Mouse (Mus musculus): ENCODE data around the gene Mllt6.
"Not testable (repeated sequence)": the region's sequence is repeated elsewhere in the genome, so short reads cannot be mapped to it uniquely, and the experiment has no call there.

Gene Mllt6

DNA sequence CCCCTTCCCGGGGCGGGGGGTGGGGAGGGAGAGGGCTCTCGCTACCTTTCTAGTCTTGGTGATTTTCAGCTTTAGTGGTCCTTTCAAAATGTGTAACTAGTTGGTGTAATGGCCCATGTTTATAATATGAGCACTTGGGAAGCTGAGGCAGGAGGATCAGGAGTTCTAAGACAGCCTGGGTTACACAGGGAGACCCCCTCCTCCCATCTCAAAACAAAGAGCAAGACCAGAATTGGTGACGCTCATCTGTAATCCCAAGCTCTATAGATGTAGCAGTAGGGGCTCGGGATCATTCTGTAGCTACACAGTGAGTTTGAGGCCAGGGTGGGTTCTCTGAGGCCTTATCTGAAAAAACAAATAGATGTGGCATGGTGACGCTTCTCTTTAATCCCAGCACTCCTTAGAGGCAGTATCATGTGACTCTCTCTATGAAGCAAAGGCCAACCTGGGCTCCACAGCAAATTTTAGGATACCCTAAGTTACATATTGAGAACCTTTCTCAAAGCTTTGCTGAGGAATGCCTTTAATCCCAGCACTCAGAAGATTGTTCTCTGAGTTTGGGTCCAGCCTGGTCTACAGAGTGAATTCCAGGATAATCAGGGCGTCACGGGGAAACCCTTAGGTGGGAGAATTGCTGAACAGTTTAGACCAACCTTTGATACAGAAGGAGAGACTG lies 19.7 kb upstream of the Mllt6 start:
- intact Hi-C loops (cut with DNase I): loop anchor here (2.0 kb wide), 1 partner anchor 47 kb away; no protein-coding TSS in a partner anchor

DNA sequence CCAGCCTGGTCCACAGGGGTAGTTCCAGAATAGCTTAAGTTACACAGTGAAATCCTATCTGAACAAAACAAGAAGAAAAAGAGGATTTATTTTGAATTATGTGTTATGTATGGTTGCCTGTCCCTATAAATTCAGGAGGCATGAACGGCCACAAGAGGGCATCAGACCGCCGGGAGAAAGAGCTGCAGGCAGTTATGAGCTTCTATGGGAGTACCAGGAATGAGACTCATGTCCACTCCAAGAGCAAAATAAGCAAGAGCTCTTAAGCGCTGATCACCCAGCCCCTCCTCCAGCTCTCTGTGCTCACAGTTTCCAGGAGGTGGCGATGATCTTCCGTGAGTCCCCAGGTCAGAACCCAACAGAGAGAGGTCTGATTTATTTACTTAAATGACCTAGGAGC lies 18.4 kb upstream of the Mllt6 start:
- intact Hi-C loops (cut with DNase I): loop anchor here (2.0 kb wide), 1 partner anchor 46 kb away; no protein-coding TSS in a partner anchor

DNA sequence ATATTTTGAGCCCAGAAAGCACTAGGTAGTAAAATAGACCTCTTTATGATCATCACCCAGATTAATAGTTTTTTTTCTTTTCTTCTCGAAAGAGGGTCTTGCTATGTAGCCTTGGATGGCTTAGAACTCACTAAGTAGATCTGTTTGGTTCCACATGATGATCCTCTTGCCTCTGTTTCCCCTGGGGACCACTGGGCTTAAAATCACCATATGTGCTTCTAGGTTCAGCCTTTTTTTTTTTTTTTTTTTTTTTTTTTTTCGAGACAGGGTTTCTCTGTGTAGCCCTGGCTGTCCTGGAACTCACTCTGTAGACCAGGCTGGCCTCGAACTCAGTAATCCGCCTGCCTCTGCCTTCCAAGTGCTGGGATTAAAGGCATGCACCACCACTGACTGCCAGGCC lies 14.7 kb upstream of the Mllt6 start:
- intact Hi-C loops (cut with DNase I): not testable (repeated sequence)

DNA sequence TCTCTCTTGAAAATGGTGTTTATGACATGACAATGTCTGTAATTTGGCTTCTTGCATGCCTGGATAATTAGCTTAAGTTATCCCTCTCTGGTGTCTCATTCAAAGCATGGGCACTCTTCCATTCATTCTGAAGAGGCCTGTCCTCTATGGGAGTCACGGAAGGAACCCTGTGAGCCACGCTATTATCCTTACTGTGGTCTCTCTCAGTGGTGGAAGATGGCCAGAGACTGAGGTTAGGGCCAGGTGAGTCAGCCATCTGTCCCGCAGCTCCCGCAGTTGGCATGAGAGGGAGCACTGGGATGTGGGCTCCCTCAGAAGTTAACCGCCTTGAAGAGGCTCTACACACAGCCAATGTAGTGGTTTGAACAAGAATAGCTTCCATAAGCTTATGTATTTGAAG lies 12.9 kb upstream of the Mllt6 start:
- intact Hi-C loops (cut with DNase I): no loop called here

DNA sequence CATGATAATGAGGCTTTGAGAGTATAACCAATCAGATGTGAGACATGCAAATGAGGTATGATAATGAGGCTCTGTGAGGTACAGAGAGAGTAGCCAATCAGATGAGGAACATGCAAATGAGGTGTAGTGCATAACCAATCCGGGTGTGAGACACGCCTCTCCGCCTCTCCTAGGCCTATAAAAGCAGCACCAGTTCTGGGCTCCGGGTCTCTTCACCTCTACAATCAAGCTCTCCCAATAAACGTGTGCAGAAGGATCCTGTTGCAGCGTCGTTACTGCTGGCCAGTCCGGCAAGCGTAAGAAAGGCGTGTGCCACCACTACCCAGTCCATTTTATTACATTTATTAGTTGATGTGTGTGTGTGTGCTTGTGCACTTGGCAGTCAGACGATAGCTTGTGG lies 9.8 kb upstream of the Mllt6 start:
- intact Hi-C loops (cut with DNase I): not testable (repeated sequence)

DNA sequence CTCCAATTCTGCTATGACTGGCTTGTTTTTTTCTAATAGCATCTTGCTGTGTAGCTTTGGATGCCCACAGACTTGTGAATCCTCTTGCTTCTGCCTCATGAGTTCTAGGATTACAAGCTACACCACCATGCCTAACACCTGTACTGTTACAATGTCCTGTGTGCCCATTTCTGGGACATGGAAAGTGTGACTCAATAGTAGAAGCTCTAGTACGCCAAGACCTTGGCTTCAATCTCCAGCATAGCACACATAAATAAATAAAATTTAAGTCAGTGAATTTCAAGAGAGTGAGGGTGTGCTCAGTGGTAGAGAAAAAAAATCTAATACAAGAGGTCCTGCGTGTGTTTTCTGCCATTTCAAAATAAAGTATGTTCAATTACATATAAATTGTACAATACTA lies 9.0 kb upstream of the Mllt6 start:
- intact Hi-C loops (cut with DNase I): no loop called here

DNA sequence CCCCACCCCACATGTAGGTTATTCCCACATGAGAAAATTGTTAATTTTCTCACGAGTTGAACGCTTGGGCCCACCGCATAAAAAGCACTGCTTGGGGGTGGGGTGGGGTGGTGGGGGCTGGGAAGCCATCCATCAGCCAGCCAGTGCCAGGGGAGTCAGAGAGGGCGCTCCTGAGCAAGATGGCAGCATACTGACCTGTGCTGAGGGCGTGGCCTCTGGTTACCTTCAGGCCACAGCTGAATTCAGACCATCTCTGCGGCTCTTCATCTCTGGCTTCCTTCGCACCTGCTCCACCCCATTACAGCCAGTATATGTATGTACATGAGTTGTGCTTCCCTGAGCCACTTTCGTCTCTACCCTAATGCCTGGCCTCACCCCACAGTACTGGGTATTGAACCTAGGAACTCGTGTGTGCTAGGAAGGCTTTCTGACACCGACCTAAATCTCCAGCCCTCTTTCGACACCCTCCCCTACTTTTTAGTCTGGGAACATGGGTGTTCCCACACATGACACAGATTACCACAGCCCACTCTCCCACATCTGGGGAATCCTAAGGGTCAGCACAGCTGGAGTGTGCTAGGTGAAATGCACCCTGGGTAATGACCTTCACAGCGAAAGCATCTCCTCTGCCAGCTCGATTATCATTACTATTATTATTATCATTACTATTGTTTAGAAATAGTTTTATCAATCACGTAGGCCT lies 6.8 kb upstream of the Mllt6 start:
- intact Hi-C loops (cut with DNase I): no loop called here

DNA sequence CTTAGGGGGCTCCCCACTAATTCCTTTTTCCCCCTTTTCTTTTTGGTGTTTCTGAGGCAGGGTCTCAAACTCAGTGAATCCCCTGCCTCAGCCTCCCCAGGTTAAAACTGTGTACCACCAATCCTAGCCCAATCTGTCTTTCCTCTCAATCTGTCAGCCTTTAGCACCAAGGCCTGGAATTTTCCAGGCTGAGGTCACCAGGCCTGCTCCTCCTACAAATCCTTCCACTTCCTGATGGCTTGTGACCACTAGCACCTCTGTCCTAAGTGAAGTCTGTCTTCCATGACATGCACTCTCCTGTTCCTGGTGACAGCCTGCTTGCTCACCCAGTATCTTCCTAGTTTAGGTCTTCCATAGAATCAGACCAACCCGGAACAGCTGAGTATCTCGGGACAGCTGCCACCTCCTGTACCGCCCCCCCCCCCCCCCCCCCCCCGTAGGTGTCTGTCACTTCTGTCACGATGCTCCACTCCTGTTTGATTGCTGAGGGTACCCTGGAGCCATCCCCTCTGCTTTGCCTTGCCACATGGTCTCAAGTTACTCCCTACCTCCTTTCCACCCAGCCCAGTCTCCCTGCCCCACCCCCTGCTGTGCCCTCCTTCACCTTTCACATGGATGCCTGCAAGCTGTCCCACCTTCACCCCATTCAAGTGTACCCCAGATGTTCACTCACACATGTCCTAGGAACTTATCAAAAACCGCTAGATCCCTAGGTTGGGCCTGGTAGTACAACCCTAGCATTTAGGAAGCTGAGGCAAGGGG lies 5.8 kb upstream of the Mllt6 start:
- intact Hi-C loops (cut with DNase I): no loop called here

DNA sequence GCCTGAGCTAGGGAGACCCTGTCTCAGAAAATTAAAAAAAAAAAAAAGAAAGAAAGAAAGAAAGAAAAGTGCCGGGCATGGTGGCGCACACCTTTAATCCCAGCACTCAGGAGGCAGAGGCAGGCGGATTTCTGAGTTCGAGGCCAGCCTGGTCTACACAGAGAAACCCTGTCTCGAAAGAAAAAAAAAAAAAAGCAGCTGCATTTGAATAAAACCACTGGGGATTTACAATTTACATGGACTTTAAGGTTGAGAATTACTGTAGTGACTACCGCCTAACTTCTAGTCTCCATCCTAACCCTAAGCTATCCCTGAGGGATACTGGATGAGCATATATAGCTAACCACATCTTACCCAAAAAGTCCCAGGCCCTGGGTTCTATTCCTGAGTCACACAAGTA lies 5.2 kb upstream of the Mllt6 start:
- intact Hi-C loops (cut with DNase I): not testable (repeated sequence)

DNA sequence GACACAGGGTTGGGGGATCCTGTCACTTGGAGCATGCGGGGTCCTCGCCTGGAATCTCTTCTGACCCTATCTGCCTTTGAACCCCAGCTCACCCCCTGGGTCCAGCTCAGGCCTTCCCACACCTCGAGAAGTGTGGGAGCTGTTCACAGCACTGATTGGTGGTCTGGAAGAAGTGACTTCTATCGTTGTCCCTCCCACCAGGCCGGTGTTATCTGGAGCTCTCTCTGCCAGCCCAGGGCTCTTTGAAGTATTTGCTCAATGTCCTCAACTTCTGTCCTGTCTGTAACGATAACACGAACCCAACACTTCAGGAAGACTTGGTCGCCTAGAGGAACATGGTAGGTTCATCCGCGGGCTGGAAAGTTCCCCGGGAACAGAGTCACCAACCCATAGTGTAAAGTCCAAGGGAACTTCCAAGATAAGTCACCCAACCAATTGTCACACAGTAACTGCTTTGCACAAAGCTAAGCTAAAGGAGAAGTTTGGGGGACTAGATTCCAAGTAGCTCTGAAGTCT lies 4.4 kb upstream of the Mllt6 start:
- intact Hi-C loops (cut with DNase I): no loop called here

DNA sequence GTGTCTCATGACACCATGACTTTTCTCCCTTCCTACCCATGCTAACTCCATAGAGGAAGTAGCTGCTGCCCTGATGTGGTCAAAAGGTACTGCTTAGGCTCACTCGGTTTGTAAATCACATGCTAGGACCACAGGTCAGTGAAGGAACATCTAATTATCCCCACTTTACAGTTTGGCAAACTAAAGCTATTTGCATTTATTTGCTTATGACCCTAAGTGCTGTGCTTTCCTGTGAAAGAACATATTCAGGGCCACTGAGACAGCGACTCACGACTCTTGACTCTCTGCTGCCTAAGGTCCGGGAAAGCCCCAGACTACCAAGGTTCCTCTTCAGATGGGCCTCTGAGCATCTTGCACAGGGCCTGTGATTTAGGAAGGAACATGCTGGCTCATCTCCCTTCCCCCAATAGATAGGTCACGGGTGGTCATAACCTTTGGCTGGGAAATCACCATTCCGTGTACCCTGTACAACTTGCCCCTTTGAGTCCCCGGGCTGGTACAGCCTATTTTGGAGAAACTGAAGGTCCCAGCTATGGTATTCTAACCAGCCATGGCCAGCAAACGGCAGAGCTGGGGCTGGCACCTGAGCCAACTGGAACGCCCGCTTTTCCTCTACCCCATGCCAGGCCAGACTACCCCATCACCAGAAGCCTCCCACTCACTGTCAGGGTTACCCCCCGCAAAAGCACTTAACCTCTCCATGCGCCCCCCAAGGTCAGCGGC lies 3.8 kb upstream of the Mllt6 start:
- intact Hi-C loops (cut with DNase I): no loop called here

DNA sequence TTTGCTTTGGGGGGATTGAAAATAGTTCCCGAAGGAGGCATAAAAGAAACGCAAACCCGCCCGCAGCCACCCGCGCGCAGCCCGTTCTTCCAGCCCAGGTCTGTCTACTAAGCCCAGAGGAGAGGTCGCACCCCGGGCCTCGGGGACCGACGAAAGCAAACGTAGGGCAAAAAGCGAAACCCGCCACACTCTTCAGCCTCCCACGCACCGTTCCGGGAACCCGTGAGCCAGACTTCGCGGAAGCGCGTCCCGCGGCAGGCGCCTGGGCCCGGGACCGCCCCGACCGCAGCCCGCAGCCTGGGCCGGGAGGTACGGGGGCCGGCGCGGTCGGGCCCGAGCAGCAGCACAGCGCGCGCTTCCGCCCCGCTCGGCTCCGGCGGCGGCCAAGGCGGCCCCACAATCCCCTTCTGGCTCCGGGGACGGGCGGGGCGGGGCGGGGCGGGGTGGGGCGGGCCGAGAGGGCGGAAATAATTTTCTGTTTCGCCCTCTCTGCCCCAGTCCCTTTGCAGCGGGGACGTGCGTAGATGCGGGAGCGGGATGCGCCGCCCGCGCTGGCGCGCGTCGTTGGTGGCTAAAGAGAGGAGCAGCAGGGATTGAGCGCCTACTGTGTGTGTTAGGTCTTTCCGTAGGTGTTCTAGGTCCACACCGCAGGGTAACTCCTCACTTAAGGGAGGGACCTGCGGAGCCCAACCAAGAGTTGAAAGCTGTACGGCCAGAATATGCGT lies 3.1 kb upstream of the Mllt6 start:
- intact Hi-C loops (cut with DNase I): no loop called here

DNA sequence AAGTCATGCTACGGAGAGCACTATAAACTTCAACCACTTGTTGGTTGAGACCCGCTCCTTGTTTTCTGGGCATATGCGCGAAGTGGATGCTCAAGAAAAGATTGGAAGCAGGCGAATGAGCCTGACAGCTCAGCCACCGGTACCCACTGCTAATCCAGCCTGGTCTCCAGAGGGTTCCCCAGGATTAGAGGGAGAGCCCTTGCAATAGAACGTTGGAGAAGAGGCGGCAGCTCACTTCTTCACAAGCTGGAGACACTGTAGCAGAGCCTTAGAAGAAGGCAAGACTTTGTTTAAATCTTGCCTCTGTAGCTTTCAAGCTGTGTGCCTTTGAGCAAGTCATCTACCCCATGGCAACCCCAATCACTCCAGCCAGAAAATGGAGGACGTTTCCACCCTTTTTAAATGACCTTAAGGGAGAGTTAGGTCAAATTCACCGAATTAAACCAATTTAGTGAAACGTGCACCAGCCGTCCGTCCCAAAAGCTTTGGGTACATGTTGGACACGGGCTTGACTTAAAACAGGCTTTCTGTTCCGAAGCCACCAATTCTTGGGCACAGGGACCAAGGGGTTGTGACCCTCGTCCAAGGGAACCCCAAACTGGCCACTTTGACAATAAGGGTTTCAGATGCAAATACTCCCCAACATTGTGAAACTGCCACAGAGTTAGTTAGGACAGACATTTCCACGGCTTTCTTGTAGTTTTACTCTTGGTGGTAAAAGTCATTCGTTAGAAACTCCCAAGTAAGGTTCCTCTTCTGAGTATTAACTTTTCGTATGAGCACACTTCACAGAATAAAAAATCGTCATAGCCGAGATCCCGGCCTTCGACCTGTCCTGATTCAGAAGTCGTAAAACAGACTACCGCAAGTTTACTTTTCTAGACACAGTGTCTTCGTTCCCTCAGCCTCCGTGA lies 2.2 kb upstream of the Mllt6 start:
- intact Hi-C loops (cut with DNase I): no loop called here

DNA sequence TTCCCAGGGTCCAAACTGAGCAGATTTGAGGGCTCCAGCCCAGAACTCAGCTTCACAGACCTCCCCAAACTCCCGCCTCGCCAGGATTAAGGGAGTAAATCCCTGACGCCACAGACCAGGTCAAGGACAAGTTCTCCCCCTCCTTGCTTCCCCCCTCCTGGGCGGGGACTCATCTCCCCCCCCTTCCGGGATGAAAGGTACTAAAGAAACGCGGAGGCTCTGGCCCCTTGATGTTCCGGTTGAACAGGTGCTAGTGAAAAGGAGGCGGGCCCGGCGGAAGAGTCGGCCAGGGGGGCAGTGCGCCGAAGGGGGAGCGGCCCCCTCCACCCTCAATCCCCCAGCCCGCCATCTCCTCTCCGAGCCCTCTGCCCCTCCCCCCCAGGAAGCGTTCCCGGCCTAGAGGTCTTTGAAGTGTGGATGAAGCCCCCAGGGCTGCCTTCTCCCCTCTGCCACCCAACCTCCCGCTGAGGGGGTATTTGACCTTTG lies 1.5 kb upstream of the Mllt6 start:
- intact Hi-C loops (cut with DNase I): no loop called here

DNA sequence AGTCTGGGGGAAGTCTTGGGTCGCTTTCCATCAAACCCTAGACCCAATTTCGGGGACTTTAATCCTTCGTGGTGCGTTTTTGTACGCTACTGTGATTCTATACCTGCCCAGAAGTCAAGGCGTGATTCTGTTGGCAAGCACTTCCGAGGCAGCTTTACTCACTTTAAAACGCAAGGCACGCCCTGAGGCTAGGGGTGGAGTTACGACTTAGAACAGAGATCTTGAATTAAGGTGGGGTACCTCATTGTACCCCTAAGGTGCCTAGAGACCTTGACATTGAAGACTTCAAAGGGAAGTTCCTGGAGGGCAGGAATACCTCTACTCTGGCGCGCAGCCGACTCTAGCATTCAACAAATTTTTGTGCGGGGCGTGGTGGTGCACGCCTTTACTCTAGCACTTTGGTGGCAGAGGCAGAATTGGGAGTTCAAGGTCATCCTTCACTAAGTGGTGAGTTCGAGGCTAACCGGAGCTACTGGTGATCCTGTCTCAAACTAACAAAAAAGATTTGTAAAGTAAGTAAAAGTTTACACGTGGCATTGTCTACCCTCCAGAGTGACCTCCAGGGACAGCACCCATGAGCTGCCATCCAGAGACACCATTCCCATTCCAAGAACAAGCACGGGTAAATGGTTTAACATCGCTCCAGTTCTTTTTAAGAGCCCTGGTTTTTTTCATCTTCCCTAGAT lies 864 bp upstream of the Mllt6 start:
- intact Hi-C loops (cut with DNase I): no loop called here

DNA sequence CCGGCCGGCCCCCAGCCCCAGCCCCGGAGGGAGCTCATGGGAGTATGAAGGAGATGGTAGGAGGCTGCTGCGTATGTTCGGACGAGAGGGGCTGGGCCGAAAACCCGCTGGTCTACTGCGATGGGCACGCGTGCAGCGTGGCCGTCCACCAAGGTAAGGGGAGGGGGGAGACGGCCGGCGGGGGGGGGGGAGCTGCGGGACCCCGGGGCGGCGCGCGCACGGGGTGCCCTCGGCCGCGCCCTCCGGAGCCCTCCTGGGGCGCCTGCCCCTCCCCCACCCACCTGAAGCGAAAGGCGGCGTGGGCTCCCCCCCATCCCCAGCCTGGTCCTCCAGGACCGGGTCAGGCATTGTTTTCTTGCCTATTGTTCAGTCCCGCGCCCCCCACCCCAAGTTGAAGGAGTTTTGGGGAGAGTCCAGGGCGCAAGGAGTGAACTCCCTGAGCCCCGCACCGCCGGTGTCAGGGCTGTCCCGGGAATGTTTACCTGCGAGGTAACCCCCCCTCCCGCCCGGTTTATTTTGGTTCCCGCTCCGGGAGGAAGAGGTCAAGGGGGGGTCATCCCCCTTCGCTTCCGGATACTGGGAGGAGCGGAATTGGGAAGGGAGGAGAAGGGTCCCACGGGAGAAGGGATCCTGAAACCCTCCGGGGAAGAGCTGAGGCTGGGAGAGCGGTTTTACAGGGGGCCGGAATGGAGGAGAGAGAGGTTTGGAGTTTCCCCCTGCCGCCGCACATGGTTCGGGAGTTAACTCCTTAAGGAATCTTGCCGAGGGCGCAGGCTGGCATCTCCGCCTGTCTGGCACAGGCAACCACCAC lies 519 bp downstream of the Mllt6 start:
- intact Hi-C loops (cut with DNase I): no loop called here

DNA sequence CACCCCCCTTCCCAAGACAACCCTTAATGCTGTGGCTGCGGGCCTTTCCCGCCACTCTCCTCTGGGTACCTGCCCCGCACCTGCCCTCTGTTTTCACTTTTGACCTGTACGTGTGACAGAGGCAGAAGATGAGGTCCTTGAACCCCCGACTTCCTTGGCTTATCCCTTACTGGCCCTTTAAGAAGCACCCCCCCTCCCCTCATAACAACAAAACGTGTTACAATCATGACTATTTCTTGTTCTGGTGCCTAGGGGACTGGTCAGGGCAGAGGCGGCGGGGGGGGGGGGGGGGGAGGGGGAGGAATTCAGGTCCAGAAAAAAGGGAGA lies 1.1 kb downstream of the Mllt6 start:
- intact Hi-C loops (cut with DNase I): no loop called here

DNA sequence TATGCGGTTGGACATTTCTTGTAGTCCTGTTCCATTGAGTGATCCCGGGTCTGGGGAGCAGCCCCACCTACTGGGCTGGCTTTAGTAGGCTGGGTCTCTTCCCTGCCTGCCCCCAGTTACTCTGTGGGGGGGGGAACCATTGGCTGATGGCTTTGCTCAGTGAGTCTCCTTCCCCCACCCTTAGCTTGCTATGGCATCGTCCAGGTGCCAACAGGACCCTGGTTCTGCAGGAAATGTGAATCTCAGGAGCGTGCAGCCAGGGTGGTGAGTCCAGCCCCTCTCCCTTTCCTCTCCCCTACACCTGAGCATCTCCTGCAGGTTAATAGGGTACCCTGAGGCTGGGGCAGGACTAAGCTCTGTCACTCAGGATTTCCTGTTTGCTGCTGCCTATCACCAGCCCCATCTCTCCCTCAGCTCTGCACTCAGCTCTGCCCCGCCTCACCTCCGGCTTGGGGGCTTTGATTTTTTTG lies 1.6 kb downstream of the Mllt6 start:
- intact Hi-C loops (cut with DNase I): no loop called here
